Mouse (Mus musculus) spleen, adult 2 months (tissue): ENCODE results near the gene Gm17018.

Experiments
- CTCF ChIP-seq: fragments of 200-500 bp; IDR thresholded peaks from 2 replicates; pipeline ENCODE4 v1.5.1; 2011; ENCODE audit warnings: mild to moderate bottlenecking, inconsistent platforms; ENCODE audit not compliant: insufficient read depth, insufficient read length, insufficient replicate concordance; ENCODE audit errors: extremely low read depth
- POLR2A ChIP-seq: fragments of 200-500 bp; IDR thresholded peaks from 2 replicates; pipeline ENCODE4 v1.6.1; 2011; ENCODE audit warnings: low read depth, low read length, inconsistent platforms

DNA sequence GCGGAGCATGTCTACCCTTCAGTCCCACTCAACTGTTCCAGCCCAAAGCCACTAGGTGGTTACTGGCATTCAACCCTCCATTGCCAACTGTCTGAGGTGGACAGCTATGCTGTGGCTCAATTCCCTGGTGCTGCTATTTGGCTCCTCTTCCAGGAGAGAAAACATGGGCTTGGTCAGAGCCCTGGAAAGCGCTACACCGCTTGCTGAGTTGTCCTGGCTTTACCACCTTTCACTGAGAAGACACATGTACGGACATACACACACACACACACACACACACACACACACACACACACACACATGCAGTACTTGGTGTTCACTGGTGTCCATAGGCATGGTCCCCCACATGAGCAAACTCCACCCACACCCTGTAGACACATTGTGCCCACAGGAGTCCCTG is 46.3 kb downstream of the Gm17018 start:
- TF ChIP-seq POLR2A (no peak), CTCF (no peak)
